Mouse (Mus musculus) midbrain, embryonic 16.5 days (tissue): ENCODE data around the gene Car5a. TPM values are rescaled to one million over a fixed set of nuclear protein-coding genes. Genes with fewer than 3 reads are reported as not detected.

Experiments
- ATAC-seq: fragments of 200-750 bp; cut with Nextera tagmentation; 2 replicates; pipeline ENCODE4 v1.8.0; 2017; ENCODE audit warnings: moderate TSS enrichment
- H3K27ac ChIP-seq: fragments of 300-500 bp; sonication (generic); 2 replicates; pipeline ENCODE4 v1.5.1; 2014; ENCODE audit warnings: mild to moderate bottlenecking, low read length, mixed read lengths
- H3K27me3 ChIP-seq: fragments of 300-500 bp; sonication (generic); 2 replicates; pipeline ENCODE4 v1.6.1; 2014; ENCODE audit warnings: low read depth, low read length, mixed read lengths; ENCODE audit not compliant: control insufficient read depth, insufficient read depth
- H3K36me3 ChIP-seq: fragments of 300-500 bp; sonication (generic); 2 replicates; pipeline ENCODE4 v1.6.1; 2014; ENCODE audit warnings: mild to moderate bottlenecking, low read length, moderate library complexity, mixed read lengths; ENCODE audit not compliant: control insufficient read depth, insufficient read depth
- H3K4me1 ChIP-seq: fragments of 300-500 bp; sonication (generic); 2 replicates; pipeline ENCODE4 v1.6.1; 2014; ENCODE audit warnings: mild to moderate bottlenecking, low read length, mixed read lengths; ENCODE audit not compliant: control insufficient read depth, insufficient read depth
- H3K4me2 ChIP-seq: fragments of 300-500 bp; sonication (generic); 2 replicates; pipeline ENCODE4 v1.6.1; 2014; ENCODE audit warnings: mild to moderate bottlenecking, low read length, mixed read lengths
- H3K4me3 ChIP-seq: fragments of 300-500 bp; sonication (generic); 2 replicates; pipeline ENCODE4 v1.5.1; 2014; ENCODE audit warnings: low read depth, mild to moderate bottlenecking, low read length, moderate library complexity, mixed read lengths
- H3K9ac ChIP-seq: fragments of 300-500 bp; sonication (generic); 2 replicates; pipeline ENCODE4 v1.6.1; 2014; ENCODE audit warnings: low read depth, low read length, mixed read lengths
- H3K9me3 ChIP-seq: fragments of 300-500 bp; sonication (generic); replicated peaks from 2 replicates; pipeline ENCODE4 v1.6.1; 2014; ENCODE audit warnings: mild to moderate bottlenecking, low read length, mixed read lengths; ENCODE audit not compliant: control insufficient read depth, poor library complexity, severe bottlenecking
- WGBS: fragments of 180-500 bp; shearing (Covaris S2); extraction: QIAGEN DNeasy Blood & Tissue Kit; methylation state at CpG from one replicate; pipeline ENCODE4 v1.1.7; 2014; 5-methylcytosine and 5-hydroxymethylcytosine counted together
- polyA plus RNA-seq: library from polyadenylated mRNA; unstranded; fragments of >200 nt; fragmentation: Nextera tagmentation; extraction: Ambion mirVana; gene quantifications from 2 replicates; pipeline ENCODE4 v1.2.1, GENCODE M21; 2015

Car5a gene
- polyA plus RNA-seq = 0.55 and 0.60 TPM in 2 replicates

DNA sequence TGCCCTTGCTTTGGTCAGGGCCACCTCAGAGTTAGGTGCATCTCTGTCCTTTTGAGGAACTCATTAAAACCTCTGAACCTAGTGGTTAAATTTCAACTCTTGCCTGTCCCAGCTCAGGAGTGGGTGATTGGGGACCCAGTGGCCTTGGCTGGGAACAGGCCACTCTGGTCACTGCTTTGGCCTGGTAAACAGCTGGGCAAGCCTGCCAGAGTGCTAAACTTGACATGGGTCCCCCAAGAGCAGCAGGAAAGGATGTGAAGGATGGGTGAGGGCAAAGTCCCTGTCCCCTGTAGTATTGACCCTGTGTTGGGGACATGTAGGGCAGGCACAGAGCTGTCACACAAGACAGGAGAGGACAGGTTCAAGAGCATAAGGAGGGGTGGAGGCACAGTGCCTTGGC, at the start of gene Car5a:
Car5a (minus strand) TSS at position 74 of the 400 bp plus-strand sequence.
- no peaks in the 10 kb centered on the region for H3K9me3 ChIP-seq
- H3K36me3 ChIP-seq = no peaks in the 10 kb centered on the region
- H3K4me1 ChIP-seq = peaks cover 16% of the 10 kb centered on the region
- H3K4me3 ChIP-seq = no peak within 1 kb of the TSS
- H3K9ac ChIP-seq = no peak within 1 kb of the TSS
- H3K27me3 ChIP-seq = no peaks in the 10 kb centered on the region
- no peak within 1 kb of the TSS for H3K4me2 ChIP-seq
- H3K27ac ChIP-seq = no peak within 1 kb of the TSS
- ATAC-seq = no peak

DNA sequence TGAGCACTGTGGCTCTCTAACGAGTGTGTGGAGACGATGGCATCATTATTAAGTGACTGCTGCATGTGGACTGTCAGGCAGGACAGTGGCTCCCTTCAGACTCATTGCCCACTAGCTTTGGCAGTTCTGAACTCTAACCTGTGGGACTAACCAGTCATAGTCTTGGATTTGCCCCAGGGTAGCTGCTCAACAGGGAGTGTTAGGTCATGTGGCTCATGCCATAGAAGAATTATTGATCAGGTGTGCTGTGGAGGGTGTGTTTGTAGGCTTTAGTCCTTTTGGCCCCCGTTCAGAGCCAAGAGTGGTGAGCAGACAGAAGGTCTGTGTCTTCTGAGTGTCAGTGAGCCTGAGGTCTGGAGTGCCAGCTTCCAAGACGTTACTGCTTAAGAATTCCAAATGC, 48.2 kb upstream of the Car5a start:
- Histone ChIP-seq H3K9ac (no peak overlapping the region), H3K9me3 (no peaks in the 10 kb centered on the region), H3K4me1 (no peaks in the 10 kb centered on the region), H3K4me2 (no peak overlapping the region), H3K27ac (no peak overlapping the region), H3K36me3 (peaks cover 21% of the 10 kb centered on the region), H3K4me3 (no peak overlapping the region), H3K27me3 (no peaks in the 10 kb centered on the region)
- WGBS = 83% methylated on average over 4 of the region's 4 CpGs
- no peak for ATAC-seq

GRCm38 (mm10) chr8:121991611-121992010, 46.9 kb upstream of the Car5a start:
- peaks cover 11% of the 10 kb centered on the region for H3K36me3 ChIP-seq
- H3K4me2 ChIP-seq = no peak overlapping the region
- no peak for ATAC-seq
- no peak overlapping the region for H3K9ac ChIP-seq
- WGBS = 95% methylated on average over 7 of the region's 7 CpGs
- no peak overlapping the region for H3K27ac ChIP-seq
- no peak overlapping the region for H3K4me3 ChIP-seq
- no peaks in the 10 kb centered on the region for H3K9me3 ChIP-seq
- H3K4me1 ChIP-seq = no peaks in the 10 kb centered on the region
- H3K27me3 ChIP-seq = no peaks in the 10 kb centered on the region

DNA sequence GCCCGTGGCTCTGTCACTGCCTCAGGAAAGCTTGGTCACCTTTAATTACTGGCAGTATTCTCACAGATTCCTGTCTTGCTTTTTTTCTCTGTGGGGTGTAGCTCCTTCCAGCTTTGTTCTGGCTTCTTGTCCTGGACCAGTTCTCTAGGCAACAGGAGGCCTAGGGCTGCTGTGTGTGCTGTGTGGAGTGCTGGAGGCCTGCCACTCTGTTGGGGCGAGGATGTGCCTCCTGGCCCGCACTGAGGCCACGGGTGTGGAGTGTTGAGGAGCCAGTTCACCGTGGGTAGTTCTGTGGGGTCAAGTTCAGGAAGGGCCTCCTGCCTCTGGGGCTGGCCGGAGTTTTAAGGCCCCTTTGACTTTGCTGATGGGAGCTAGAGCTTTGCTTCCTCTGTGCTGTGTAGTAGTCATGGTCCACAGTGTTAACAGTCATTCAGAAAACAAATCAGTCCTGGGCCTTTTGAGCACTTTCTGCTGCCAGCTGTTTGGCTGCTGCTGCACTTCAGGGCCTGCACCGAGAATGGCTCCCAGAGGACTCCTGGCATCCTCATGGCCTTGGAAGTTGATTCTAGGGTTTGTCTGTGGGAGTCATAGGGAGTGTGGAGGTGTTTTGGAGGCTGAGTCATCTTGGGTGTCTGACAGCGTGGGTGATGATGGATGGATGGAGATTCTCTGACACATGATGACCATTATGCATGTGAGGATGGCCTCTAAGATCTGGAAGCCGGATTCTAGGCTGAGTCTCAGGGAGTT, 46.0 kb upstream of the Car5a start:
- Histone ChIP-seq H3K27ac (no peak overlapping the region), H3K4me2 (no peak overlapping the region), H3K36me3 (peaks cover 14% of the 10 kb centered on the region), H3K27me3 (no peaks in the 10 kb centered on the region), H3K4me1 (no peaks in the 10 kb centered on the region), H3K4me3 (no peak overlapping the region), H3K9me3 (no peaks in the 10 kb centered on the region), H3K9ac (no peak overlapping the region)
- no peak for ATAC-seq
- 82% methylated on average over 9 of the region's 9 CpGs for WGBS

DNA sequence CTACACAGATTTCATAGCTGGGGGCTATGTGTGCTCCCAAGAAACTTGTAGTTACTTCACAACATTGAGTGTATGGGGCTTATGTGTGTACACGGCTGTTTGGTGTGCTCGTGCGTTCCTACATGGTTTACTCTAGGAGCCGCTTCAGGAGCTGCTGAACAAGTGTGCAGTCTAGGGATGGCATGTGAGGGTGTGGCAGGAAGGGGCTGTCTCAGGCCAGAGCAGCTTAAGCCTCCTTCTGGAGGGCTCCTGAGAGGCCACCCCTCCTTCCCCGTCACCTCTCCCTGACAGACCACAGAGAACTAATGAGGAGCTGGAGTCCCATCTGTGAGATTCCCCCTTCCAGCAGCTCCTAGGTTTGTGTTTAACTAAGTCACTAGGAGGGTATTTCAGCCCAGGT, 43.2 kb upstream of the Car5a start:
- H3K36me3 ChIP-seq = peaks cover 19% of the 10 kb centered on the region
- no peak overlapping the region for H3K4me2 ChIP-seq
- no peak overlapping the region for H3K4me3 ChIP-seq
- H3K9ac ChIP-seq = no peak overlapping the region
- no peaks in the 10 kb centered on the region for H3K27me3 ChIP-seq
- no peak overlapping the region for H3K27ac ChIP-seq
- ATAC-seq = no peak
- H3K9me3 ChIP-seq = no peaks in the 10 kb centered on the region
- no peaks in the 10 kb centered on the region for H3K4me1 ChIP-seq
- 95% methylated on average over 5 of the region's 5 CpGs for WGBS

DNA sequence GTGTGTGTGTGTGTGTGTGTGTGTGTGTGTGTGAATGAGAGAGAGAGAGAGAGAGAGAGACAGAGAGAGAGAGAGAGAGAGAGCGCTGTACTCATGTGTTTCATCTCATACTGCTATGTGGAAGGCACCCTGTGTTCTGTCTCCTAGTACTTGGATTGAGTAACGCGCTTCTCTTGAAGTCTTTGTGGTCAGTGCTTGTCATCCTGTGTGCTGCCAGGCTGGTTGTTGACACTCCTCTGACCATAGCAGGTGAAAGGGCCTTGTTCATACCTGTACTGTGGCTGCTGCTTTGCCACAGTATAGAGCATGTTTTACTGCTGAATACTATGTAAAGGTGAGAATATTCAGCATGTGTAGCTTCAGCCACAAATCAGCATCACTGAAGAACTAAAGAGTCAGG, 41.0 kb upstream of the Car5a start:
- ATAC-seq = no peak
- H3K9ac ChIP-seq = no peak overlapping the region
- no peak overlapping the region for H3K27ac ChIP-seq
- no peak overlapping the region for H3K4me3 ChIP-seq
- no peaks in the 10 kb centered on the region for H3K4me1 ChIP-seq
- H3K4me2 ChIP-seq = no peak overlapping the region
- H3K9me3 ChIP-seq = no peaks in the 10 kb centered on the region
- H3K36me3 ChIP-seq = peaks cover 21% of the 10 kb centered on the region
- WGBS = 100% methylated on average over 3 of the region's 3 CpGs
- no peaks in the 10 kb centered on the region for H3K27me3 ChIP-seq

DNA sequence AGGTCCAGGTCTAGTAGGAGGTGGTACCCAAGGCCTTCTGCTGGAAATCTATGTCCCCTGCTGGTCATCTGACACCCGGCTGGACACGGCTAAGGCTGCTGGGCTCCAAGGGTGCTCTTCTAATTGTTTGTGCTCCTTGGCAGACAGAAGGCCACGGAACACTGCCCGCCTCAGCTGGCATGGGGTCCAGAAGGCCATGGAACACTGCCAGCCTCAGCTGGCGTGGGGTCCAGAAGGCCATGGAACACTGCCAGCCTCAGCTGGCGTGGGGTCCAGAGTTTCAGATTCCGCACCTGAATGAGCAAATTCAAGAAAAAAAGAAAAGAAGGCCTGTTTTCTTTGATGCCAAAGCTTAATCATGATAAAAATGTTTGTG, 36.8 kb upstream of the Car5a start:
- WGBS = 71% methylated on average over 7 of the region's 7 CpGs
- no peak for ATAC-seq

GRCm38 (mm10) chr8:121980792-121981519, 36.3 kb upstream of the Car5a start:
- H3K9me3 ChIP-seq = no peaks in the 10 kb centered on the region
- no peak overlapping the region for H3K4me2 ChIP-seq
- peaks cover 41% of the 10 kb centered on the region for H3K36me3 ChIP-seq
- no peak overlapping the region for H3K4me3 ChIP-seq
- no peak overlapping the region for H3K9ac ChIP-seq
- no peak for ATAC-seq
- WGBS = 91% methylated on average over 11 of the region's 11 CpGs
- no peak overlapping the region for H3K27ac ChIP-seq
- H3K27me3 ChIP-seq = no peaks in the 10 kb centered on the region
- H3K4me1 ChIP-seq = no peaks in the 10 kb centered on the region

More for the DNA sequence above, 36.8 kb upstream of the Car5a start:
- Histone ChIP-seq H3K4me1 (no peaks in the 10 kb centered on the region), H3K27ac (no peak overlapping the region), H3K27me3 (no peaks in the 10 kb centered on the region), H3K9me3 (no peaks in the 10 kb centered on the region), H3K4me3 (no peak overlapping the region), H3K4me2 (no peak overlapping the region), H3K9ac (no peak overlapping the region), H3K36me3 (peaks cover 38% of the 10 kb centered on the region)

- no peak overlapping the region for H3K4me3 ChIP-seq
- 96% methylated on average over 13 of the region's 13 CpGs for WGBS
- H3K27me3 ChIP-seq = no peaks in the 10 kb centered on the region
- H3K9me3 ChIP-seq = no peaks in the 10 kb centered on the region
- no peak overlapping the region for H3K27ac ChIP-seq
- H3K4me2 ChIP-seq = no peak overlapping the region
- peaks cover 50% of the 10 kb centered on the region for H3K36me3 ChIP-seq
- H3K9ac ChIP-seq = no peak overlapping the region
- no peaks in the 10 kb centered on the region for H3K4me1 ChIP-seq
- ATAC-seq = no peak
Observed at GRCm38 (mm10) chr8:121978670-121979069, 34.0 kb upstream of the Car5a start.
